Mouse (Mus musculus) intestine, embryonic 16.5 days (tissue): ENCODE data around the gene Tmc5. TPM values are rescaled to one million over a fixed set of nuclear protein-coding genes. Genes with fewer than 3 reads are reported as not detected.

ENCODE experiments used
- ATAC-seq: fragments of 200-750 bp; cut with Nextera tagmentation; 2 replicates; pipeline ENCODE4 v1.8.0; 2017; ENCODE audit warnings: moderate TSS enrichment, moderate library complexity
- H3K27ac ChIP-seq: fragments of 300-500 bp; sonication (generic); 2 replicates; pipeline ENCODE4 v1.5.1; 2014; ENCODE audit warnings: mild to moderate bottlenecking, low read length
- H3K27me3 ChIP-seq: fragments of 300-500 bp; sonication (generic); replicated peaks from 2 replicates; pipeline ENCODE4 v1.6.1; 2014; ENCODE audit warnings: low read length, control low read depth, mixed read lengths; ENCODE audit not compliant: control insufficient read depth, insufficient read depth
- H3K36me3 ChIP-seq: fragments of 300-500 bp; sonication (generic); 2 replicates; pipeline ENCODE4 v1.6.1; 2014; ENCODE audit warnings: low read length, control low read depth; ENCODE audit not compliant: control insufficient read depth, insufficient read depth
- H3K4me1 ChIP-seq: fragments of 300-500 bp; sonication (generic); 2 replicates; pipeline ENCODE4 v1.6.1; 2014; ENCODE audit warnings: low read length, control low read depth, mixed read lengths; ENCODE audit not compliant: control insufficient read depth, insufficient read depth
- H3K4me2 ChIP-seq: fragments of 300-500 bp; sonication (generic); 2 replicates; pipeline ENCODE4 v1.6.1; 2014; ENCODE audit warnings: low read depth, low read length, control low read depth
- H3K4me3 ChIP-seq: fragments of 300-500 bp; sonication (generic); 2 replicates; pipeline ENCODE4 v1.5.1; 2014; ENCODE audit warnings: mild to moderate bottlenecking, low read length
- H3K9ac ChIP-seq: fragments of 300-500 bp; sonication (generic); 2 replicates; pipeline ENCODE4 v1.6.1; 2014; ENCODE audit warnings: low read depth, low read length
- H3K9me3 ChIP-seq: fragments of 300-500 bp; sonication (generic); 2 replicates; pipeline ENCODE4 v1.6.1; 2016; ENCODE audit warnings: low read length, control low read depth; ENCODE audit not compliant: control insufficient read depth
- WGBS: fragments of 180-500 bp; shearing (Covaris S2); extraction: QIAGEN DNeasy Blood & Tissue Kit; methylation state at CpG from one replicate; pipeline ENCODE4 v1.1.7; 2014; 5-methylcytosine and 5-hydroxymethylcytosine counted together
- polyA plus RNA-seq: library from polyadenylated mRNA; unstranded; fragments of >200 nt; fragmentation: Nextera tagmentation; extraction: Ambion mirVana; gene quantifications from 2 replicates; pipeline ENCODE4 v1.2.1, GENCODE M21; 2015

The Tmc5 gene
- polyA plus RNA-seq, 1 experiment from 2014 or later: 17.1 TPM

- Histone ChIP-seq H3K9ac (peak within 1 kb of the TSS; percentile 83), H3K4me2 (peak within 1 kb of the TSS; percentile 95), H3K27me3 (no peaks in the 10 kb centered on the region), H3K4me1 (peaks cover 9% of the 10 kb centered on the region; the same call in 1 of the 2 replicates), H3K36me3 (no peaks in the 10 kb centered on the region), H3K27ac (0 out of 2 replicates have a peak within 1 kb of the TSS, but pooled peaks have one; percentile 7), H3K9me3 (0 out of 2 replicates have a peak, but pooled peaks cover 4% of the 10 kb centered on the region), H3K4me3 (peak within 1 kb of the TSS; percentile 75)
- peak; percentile 83 for ATAC-seq
- under 1% methylated on average over 49 of the region's 51 CpGs for WGBS
Measured at GRCm38 (mm10) chr7:118584257-118584907, 12.7 kb upstream of the Tmc5 start, which contains the start of gene Tmc7. Gene Tmc7, minus strand, starts transcription at chr7:118584736.

GRCm38 (mm10) chr7:118584926-118585325 lies 12.2 kb upstream of the Tmc5 start:
- WGBS: 68% methylated on average over 5 of the region's 5 CpGs
- Histone ChIP-seq H3K36me3 (no peaks in the 10 kb centered on the region), H3K27me3 (no peaks in the 10 kb centered on the region), H3K9ac (peak overlapping the region; percentile 83; the same call in 1 of the 2 replicates), H3K27ac (no peak overlapping the region), H3K9me3 (0 out of 2 replicates have a peak, but pooled peaks cover 4% of the 10 kb centered on the region), H3K4me3 (peak overlapping the region; percentile 75), H3K4me1 (peaks cover 9% of the 10 kb centered on the region; the same call in 1 of the 2 replicates), H3K4me2 (peak overlapping the region; percentile 95)
- ATAC-seq: peak; percentile 21; the same call in 1 of the 2 replicates

- Histone ChIP-seq H3K4me1 (peaks cover 9% of the 10 kb centered on the region; the same call in 1 of the 2 replicates), H3K27me3 (no peaks in the 10 kb centered on the region), H3K4me2 (no peak overlapping the region), H3K9ac (no peak overlapping the region), H3K27ac (no peak overlapping the region), H3K9me3 (0 out of 2 replicates have a peak, but pooled peaks cover 4% of the 10 kb centered on the region), H3K36me3 (no peaks in the 10 kb centered on the region), H3K4me3 (no peak overlapping the region)
- no peak for ATAC-seq
- 63% methylated on average over 6 of the region's 6 CpGs for WGBS
Measured at GRCm38 (mm10) chr7:118585856-118586255, 11.2 kb upstream of the Tmc5 start.

- 0 out of 2 replicates have a peak, but pooled peaks cover 4% of the 10 kb centered on the region for H3K9me3 ChIP-seq
- WGBS: 90% methylated on average over 5 of the region's 5 CpGs
- ATAC-seq: no peak
Measured at GRCm38 (mm10) chr7:118590726-118591305, 6.3 kb upstream of the Tmc5 start.

GRCm38 (mm10) chr7:118592146-118592545 lies 5.0 kb upstream of the Tmc5 start:
- WGBS: 44% methylated on average over 6 of the region's 6 CpGs
- H3K4me1 ChIP-seq: peaks cover 15% of the 10 kb centered on the region
- no peak for ATAC-seq
- no peak overlapping the region for H3K4me2 ChIP-seq
- H3K9ac ChIP-seq: no peak overlapping the region
- H3K36me3 ChIP-seq: no peaks in the 10 kb centered on the region
- no peak overlapping the region for H3K27ac ChIP-seq
- no peak overlapping the region for H3K4me3 ChIP-seq
- H3K27me3 ChIP-seq: peaks cover 3% of the 10 kb centered on the region; the same call in 1 of the 2 replicates
- 0 out of 2 replicates have a peak, but pooled peaks cover 4% of the 10 kb centered on the region for H3K9me3 ChIP-seq

More at GRCm38 (mm10) chr7:118590726-118591305, 6.3 kb upstream of the Tmc5 start:
- H3K36me3 ChIP-seq: no peaks in the 10 kb centered on the region
- H3K9ac ChIP-seq: no peak overlapping the region
- no peak overlapping the region for H3K27ac ChIP-seq
- H3K4me3 ChIP-seq: no peak overlapping the region
- H3K4me1 ChIP-seq: peaks cover 15% of the 10 kb centered on the region
- H3K4me2 ChIP-seq: no peak overlapping the region
- no peaks in the 10 kb centered on the region; the same call in 1 of the 2 replicates for H3K27me3 ChIP-seq

- Histone ChIP-seq H3K27me3 (peaks cover 3% of the 10 kb centered on the region; the same call in 1 of the 2 replicates), H3K4me2 (no peak overlapping the region)
Measured at GRCm38 (mm10) chr7:118593567-118594407, 3.3 kb upstream of the Tmc5 start.

GRCm38 (mm10) chr7:118594611-118595010 lies 2.5 kb upstream of the Tmc5 start:
- no peak overlapping the region for H3K4me3 ChIP-seq
- ATAC-seq: no peak
- no peaks in the 10 kb centered on the region for H3K36me3 ChIP-seq
- H3K27ac ChIP-seq: no peak overlapping the region
- H3K4me1 ChIP-seq: peaks cover 15% of the 10 kb centered on the region
- H3K4me2 ChIP-seq: peak overlapping the region; percentile 51; the same call in 1 of the 2 replicates
- peak overlapping the region; percentile 42; the same call in 1 of the 2 replicates for H3K9ac ChIP-seq
- H3K27me3 ChIP-seq: peaks cover 3% of the 10 kb centered on the region; the same call in 1 of the 2 replicates
- WGBS: 34% methylated on average over 10 of the region's 10 CpGs
- no peaks in the 10 kb centered on the region for H3K9me3 ChIP-seq

More at GRCm38 (mm10) chr7:118593567-118594407, 3.3 kb upstream of the Tmc5 start:
- H3K4me3 ChIP-seq: no peak overlapping the region
- H3K9me3 ChIP-seq: no peaks in the 10 kb centered on the region
- no peaks in the 10 kb centered on the region for H3K36me3 ChIP-seq
- ATAC-seq: 0 out of 2 replicates have a peak, but pooled peaks have one; percentile 5
- no peak overlapping the region for H3K27ac ChIP-seq
- WGBS: 16% methylated on average over 9 of the region's 9 CpGs
- peaks cover 15% of the 10 kb centered on the region for H3K4me1 ChIP-seq
- H3K9ac ChIP-seq: no peak overlapping the region

GRCm38 (mm10) chr7:118595228-118595627 lies 1.9 kb upstream of the Tmc5 start:
- peak overlapping the region; percentile 51 for H3K4me2 ChIP-seq
- peak overlapping the region; percentile 42; the same call in 1 of the 2 replicates for H3K9ac ChIP-seq
- H3K27me3 ChIP-seq: peaks cover 3% of the 10 kb centered on the region; the same call in 1 of the 2 replicates
- 1% methylated on average over 14 of the region's 14 CpGs for WGBS
- ATAC-seq: peak; percentile 57
- H3K9me3 ChIP-seq: no peaks in the 10 kb centered on the region
- peak overlapping the region; percentile 2; the same call in 1 of the 2 replicates for H3K4me3 ChIP-seq
- H3K4me1 ChIP-seq: peaks cover 15% of the 10 kb centered on the region
- H3K27ac ChIP-seq: no peak overlapping the region
- no peaks in the 10 kb centered on the region for H3K36me3 ChIP-seq
